Mouse (Mus musculus) forebrain, embryonic 15.5 days (tissue): ENCODE data around the gene Cd69. TPM values are rescaled to one million over a fixed set of nuclear protein-coding genes. Genes with fewer than 3 reads are reported as not detected.

Experiments
- polyA plus RNA-seq: library from polyadenylated mRNA; unstranded; fragments of >200 nt; fragmentation: Nextera tagmentation; extraction: Ambion mirVana; gene quantifications from 2 replicates; pipeline ENCODE4 v1.2.1, GENCODE M21; 2015

Cd69 gene
- polyA plus RNA-seq, 1 experiment from 2014 or later = not detected

Other genes starting within 250 kb of the Cd69 start
- 0.20 TPM in 1 of 2 replicates, not detected in the other for gene Klrb1f, start 229.5 kb downstream of the Cd69 start, polyA plus RNA-seq
- gene Clec2e, start 174.5 kb downstream of the Cd69 start, polyA plus RNA-seq = not detected in 2 replicates
- gene Clec2d, start 94.8 kb downstream of the Cd69 start, polyA plus RNA-seq = 0.14 TPM in 1 of 2 replicates, not detected in the other
- gene 4922502D21Rik, start 56.4 kb upstream of the Cd69 start, polyA plus RNA-seq = not detected in 2 replicates
- gene Clec12a, start 67.3 kb upstream of the Cd69 start, polyA plus RNA-seq = 0.11 and 0.13 TPM in 2 replicates
- 0.14 TPM in 1 of 2 replicates, not detected in the other for gene Clec12b, start 110.4 kb upstream of the Cd69 start, polyA plus RNA-seq
- gene Clec1b, start 121.9 kb upstream of the Cd69 start, polyA plus RNA-seq = 1.5 and 1.8 TPM in 2 replicates
- gene Clec9a, start 133.4 kb upstream of the Cd69 start, polyA plus RNA-seq = 0.10 and 0.13 TPM in 2 replicates
- 0.92 and 1.5 TPM in 2 replicates for gene Clec1a, start 176.6 kb upstream of the Cd69 start, polyA plus RNA-seq
- not detected in 2 replicates for gene Olr1, start 231.7 kb upstream of the Cd69 start, polyA plus RNA-seq
- gene Tmem52b, start 237.1 kb upstream of the Cd69 start, polyA plus RNA-seq = not detected in 2 replicates